Mouse (Mus musculus) brain, embryonic 14.5 days (tissue): ENCODE measurements at regions not wholly inside any gene's neighbourhood (a gene's known extent, or its start where the extent isn't known, plus 50 kb on each side); places are given as distances from the start of the nearest gene placed in this dataset.

Experiments used
- CTCF ChIP-seq: fragments of 200-500 bp; IDR thresholded peaks from 2 replicates; pipeline ENCODE4 v1.5.1; 2012; ENCODE audit warnings: inconsistent platforms, mild to moderate bottlenecking, moderate library complexity, borderline replicate concordance; ENCODE audit not compliant: insufficient read depth, insufficient read length; ENCODE audit errors: extremely low read depth
- POLR2A ChIP-seq: fragments of 200-500 bp; IDR thresholded peaks from 2 replicates; pipeline ENCODE4 v1.6.1; 2012; ENCODE audit warnings: mild to moderate bottlenecking, inconsistent platforms, borderline replicate concordance; ENCODE audit not compliant: poor library complexity, insufficient read depth, insufficient read length, severe bottlenecking; ENCODE audit errors: extremely low read depth

GRCm38 (mm10) chr2:75482484-75482883 lies 176.6 kb upstream of the Hnrnpa3 start:
- TF ChIP-seq POLR2A (no peak), CTCF (no peak)
